Mouse (Mus musculus) splenic B cell, adult 2 months (primary cell): ENCODE measurements around the gene Jarid2.
A peak's percentile ranks its signal among the peaks of the same experiment; 100 is the strongest.

Experiments used
- DNase-seq: peaks from one replicate; pipeline ENCODE4 v3.0.0-alpha.2; 2011; ENCODE audit warnings: low read depth, low spot score
- H3K27me3 ChIP-seq: 2 replicates; pipeline ENCODE4 v1.6.1; 2012; ENCODE audit warnings: mild to moderate bottlenecking, low read length, moderate library complexity, mixed read lengths; ENCODE audit not compliant: control insufficient read depth, poor library complexity, insufficient read depth, severe bottlenecking
- H3K36me3 ChIP-seq: 2 replicates; pipeline ENCODE4 v1.6.1; 2012; ENCODE audit warnings: mild to moderate bottlenecking, low read length, moderate library complexity, mixed read lengths; ENCODE audit not compliant: control insufficient read depth, poor library complexity, insufficient read depth, severe bottlenecking

The Jarid2 gene

GRCm38 (mm10) chr13:44948320-44949250 is 219.3 kb downstream of the Jarid2 start:
- Histone ChIP-seq H3K27me3 (no peaks in the 10 kb centered on the region), H3K36me3 (no peaks in the 10 kb centered on the region)
- DNase-seq, result no peak

- Histone ChIP-seq H3K36me3 (peaks cover 4% of the 10 kb centered on the region; the same call in 1 of the 2 replicates), H3K27me3 (no peaks in the 10 kb centered on the region)
- DNase-seq, result peak; percentile 9
Measured at GRCm38 (mm10) chr13:44952393-44953086, 223.3 kb downstream of the Jarid2 start.

GRCm38 (mm10) chr13:44953546-44954231 is 224.4 kb downstream of the Jarid2 start:
- DNase-seq, result no peak

GRCm38 (mm10) chr13:44954232-44954568 is 224.9 kb downstream of the Jarid2 start:
- Histone ChIP-seq H3K27me3 (no peaks in the 10 kb centered on the region), H3K36me3 (peaks cover 4% of the 10 kb centered on the region; the same call in 1 of the 2 replicates)
- no peak for DNase-seq

More at GRCm38 (mm10) chr13:44953546-44954231, 224.4 kb downstream of the Jarid2 start:
- no peaks in the 10 kb centered on the region for H3K27me3 ChIP-seq
- peaks cover 4% of the 10 kb centered on the region; the same call in 1 of the 2 replicates for H3K36me3 ChIP-seq

DNA sequence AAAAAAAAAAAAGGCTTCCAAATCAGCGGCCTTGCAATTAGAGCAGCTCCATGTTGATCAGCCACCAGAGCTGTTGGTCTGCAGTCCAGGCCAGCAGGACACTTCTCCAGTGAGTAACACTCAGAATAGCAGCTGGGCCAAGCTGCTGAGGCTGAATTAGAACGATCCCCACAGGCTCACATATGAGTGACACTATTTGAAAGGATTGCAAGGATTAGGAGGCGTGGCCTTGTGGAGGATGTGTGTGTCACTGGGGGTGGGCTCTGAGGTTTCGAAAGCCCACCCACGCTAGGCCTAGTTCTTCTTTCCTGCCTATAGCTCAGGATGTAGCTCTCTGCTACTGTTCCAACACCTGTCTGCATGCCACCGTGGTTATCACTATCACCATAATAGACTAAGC is 226.5 kb downstream of the Jarid2 start:
- peaks cover 4% of the 10 kb centered on the region; the same call in 1 of the 2 replicates for H3K36me3 ChIP-seq
- H3K27me3 ChIP-seq, result no peaks in the 10 kb centered on the region
- no peak for DNase-seq

DNA sequence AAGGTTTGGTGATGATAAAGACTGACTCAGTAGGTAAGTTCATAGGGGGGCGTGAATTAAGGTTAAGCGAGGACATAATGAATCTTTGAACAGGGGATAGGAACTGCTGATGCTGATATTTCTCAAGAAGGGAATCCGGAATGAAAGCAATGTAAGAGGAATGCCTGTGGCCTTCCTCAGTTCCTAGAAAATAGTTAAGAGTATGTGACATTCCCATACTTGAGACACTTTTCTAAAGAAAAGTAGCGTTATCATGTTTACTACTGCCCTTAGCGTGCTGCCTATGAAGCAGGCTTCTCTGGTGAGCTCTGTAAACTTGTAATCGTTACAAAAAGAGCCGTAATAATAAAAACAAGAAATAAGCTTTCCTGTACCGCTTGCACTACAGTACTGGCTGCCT is 227.8 kb downstream of the Jarid2 start:
- peaks cover 4% of the 10 kb centered on the region for H3K36me3 ChIP-seq
- no peak for DNase-seq
- H3K27me3 ChIP-seq, result no peaks in the 10 kb centered on the region

DNA sequence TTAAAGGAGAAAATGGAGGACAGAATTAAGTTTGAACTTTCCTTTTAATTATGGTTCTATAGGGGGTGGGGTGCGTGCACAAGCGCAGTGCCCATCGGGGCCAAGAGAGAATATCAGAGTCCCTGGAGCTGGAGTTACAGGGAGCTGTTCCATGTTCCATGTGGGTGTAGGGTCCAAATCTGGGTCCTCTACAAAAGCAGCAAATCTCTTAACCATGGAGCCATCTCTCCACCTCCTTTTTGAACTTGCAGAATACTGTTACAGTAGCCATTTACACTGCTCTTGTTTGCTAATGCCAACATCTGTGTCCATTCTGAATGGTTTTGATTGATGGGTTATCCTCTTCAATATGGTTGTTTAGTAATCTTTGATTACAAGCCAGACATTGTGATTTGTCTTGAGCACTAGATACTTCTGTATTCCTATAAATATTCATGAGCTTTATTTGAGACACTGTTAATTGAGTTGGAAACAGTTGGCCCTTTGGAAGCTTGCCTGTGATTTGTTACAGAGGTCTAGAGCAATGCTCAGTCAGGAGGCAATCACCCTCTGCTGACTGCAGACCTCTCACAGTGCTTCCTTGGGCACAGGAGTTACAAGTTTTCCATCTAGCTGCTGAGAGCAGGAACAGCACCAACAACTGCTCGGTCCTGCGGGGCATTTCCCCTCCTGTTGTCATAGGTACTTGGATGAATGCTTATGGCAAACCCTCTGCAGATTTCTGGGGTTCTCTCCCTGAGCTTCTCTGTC is 231.4 kb downstream of the Jarid2 start:
- Histone ChIP-seq H3K27me3 (no peaks in the 10 kb centered on the region), H3K36me3 (peaks cover 6% of the 10 kb centered on the region)
- DNase-seq, result no peak
